Mouse (Mus musculus) thymus, adult 2 months (tissue): ENCODE measurements around the gene Dnah5. TPM values are rescaled to one million over a fixed set of nuclear protein-coding genes. Genes with fewer than 3 reads are reported as not detected.

Experiments used
- DNase-seq: peaks from one replicate; pipeline ENCODE4 v3.0.0; 2021
- H3K27ac ChIP-seq: fragments of 200-500 bp; 2 replicates; pipeline ENCODE4 v1.5.1; 2012; ENCODE audit warnings: low read length, control low read depth; ENCODE audit not compliant: control insufficient read depth, insufficient read depth
- H3K27me3 ChIP-seq: fragments of 200-500 bp; 2 replicates; pipeline ENCODE4 v1.6.1; 2012; ENCODE audit warnings: mild to moderate bottlenecking, low read length, moderate library complexity, mixed read lengths; ENCODE audit not compliant: control insufficient read depth, insufficient read depth
- H3K36me3 ChIP-seq: fragments of 200-500 bp; 2 replicates; pipeline ENCODE4 v1.6.1; 2012; ENCODE audit warnings: mild to moderate bottlenecking, low read length, moderate library complexity; ENCODE audit not compliant: control insufficient read depth, insufficient read depth
- H3K4me1 ChIP-seq: fragments of 200-500 bp; replicated peaks from 2 replicates; pipeline ENCODE4 v1.6.1; 2012; ENCODE audit warnings: low read length; ENCODE audit not compliant: control insufficient read depth, insufficient read depth
- H3K4me3 ChIP-seq: fragments of 200-500 bp; 2 replicates; pipeline ENCODE4 v1.5.1; 2012; ENCODE audit warnings: mild to moderate bottlenecking, low read length, control low read depth, moderate library complexity; ENCODE audit not compliant: control insufficient read depth, insufficient read depth
- CTCF ChIP-seq: fragments of 200-500 bp; IDR thresholded peaks from 2 replicates; pipeline ENCODE4 v1.5.1; 2012; ENCODE audit warnings: mild to moderate bottlenecking, control low read depth, low read length, moderate library complexity, borderline replicate concordance; ENCODE audit not compliant: control insufficient read depth, poor library complexity, insufficient read depth; ENCODE audit errors: extremely low read depth
- POLR2A ChIP-seq: fragments of 200-500 bp; IDR thresholded peaks from 2 replicates; pipeline ENCODE4 v1.6.1; 2012; ENCODE audit warnings: mild to moderate bottlenecking, low read length, control low read depth, moderate library complexity; ENCODE audit not compliant: control insufficient read depth, poor library complexity, insufficient read depth; ENCODE audit errors: extremely low read depth
- WGBS: fragments of 180-500 bp; shearing (Covaris S2); methylation state at CpG from one replicate; pipeline ENCODE4 v1.1.7; 2018; 5-methylcytosine and 5-hydroxymethylcytosine counted together
- polyA plus RNA-seq: library from polyadenylated mRNA; depleted of rRNA; stranded (reverse); fragments of >200 nt; gene quantifications from 2 replicates; pipeline ENCODE4 v1.2.3, GENCODE M21; 2012; rRNA removed

The Dnah5 gene
- 0.06 and 0.07 TPM in 2 replicates for polyA plus RNA-seq

- no peaks in the 10 kb centered on the region for H3K4me1 ChIP-seq
- H3K27me3 ChIP-seq = no peaks in the 10 kb centered on the region
- DNase-seq = no peak
- TF ChIP-seq POLR2A (no peak), CTCF (no peak)
- 85% methylated on average over 20 of the region's 20 CpGs for WGBS
- H3K4me3 ChIP-seq = no peak within 1 kb of the TSS
- H3K36me3 ChIP-seq = no peaks in the 10 kb centered on the region
- no peak within 1 kb of the TSS for H3K27ac ChIP-seq
Observed at GRCm38 (mm10) chr15:28203111-28204075, at the start of gene Dnah5. TSS of gene Dnah5 (plus strand) at chr15:28203752.

DNA sequence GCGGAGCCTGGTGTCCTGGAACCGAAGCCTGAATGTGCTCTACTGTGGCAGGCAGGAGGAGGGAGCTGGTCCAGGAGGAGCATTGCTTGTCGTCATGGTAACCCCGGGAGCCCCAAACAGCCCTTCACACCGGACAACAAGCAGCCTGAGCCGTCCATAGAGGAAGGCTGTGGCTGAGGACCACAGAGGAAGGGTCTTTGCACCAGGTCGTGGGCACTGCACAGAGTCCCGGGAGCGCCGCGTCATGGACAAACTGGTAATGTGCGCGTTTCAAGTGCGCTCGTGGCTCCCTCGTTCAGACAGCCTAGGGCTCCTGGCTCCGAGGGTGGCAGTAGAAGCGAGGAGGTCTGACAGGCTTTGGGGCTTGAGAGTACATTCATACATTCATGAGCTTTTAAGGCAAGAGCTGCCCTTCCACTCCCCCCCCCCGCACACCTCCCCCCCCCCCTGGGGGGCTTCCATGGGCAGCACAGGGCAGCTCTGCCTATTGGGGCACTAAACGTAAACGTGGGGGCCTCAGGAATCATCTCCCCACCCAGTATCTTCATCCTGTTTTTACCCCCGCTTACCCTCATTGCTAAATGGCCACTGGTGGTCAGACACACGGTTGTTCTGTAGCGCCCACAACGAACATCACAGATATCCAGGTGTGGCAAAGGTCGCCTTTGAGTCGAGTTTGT is 48.6 kb upstream of the Dnah5 start:
- WGBS = 25% methylated on average over 27 of the region's 27 CpGs
- Histone ChIP-seq H3K27ac (no peak overlapping the region), H3K27me3 (no peaks in the 10 kb centered on the region; the same call in 1 of the 2 replicates), H3K36me3 (no peaks in the 10 kb centered on the region), H3K4me3 (no peak overlapping the region), H3K4me1 (peaks cover 2% of the 10 kb centered on the region)
- TF ChIP-seq POLR2A (no peak), CTCF (no peak)
- DNase-seq = no peak

DNA sequence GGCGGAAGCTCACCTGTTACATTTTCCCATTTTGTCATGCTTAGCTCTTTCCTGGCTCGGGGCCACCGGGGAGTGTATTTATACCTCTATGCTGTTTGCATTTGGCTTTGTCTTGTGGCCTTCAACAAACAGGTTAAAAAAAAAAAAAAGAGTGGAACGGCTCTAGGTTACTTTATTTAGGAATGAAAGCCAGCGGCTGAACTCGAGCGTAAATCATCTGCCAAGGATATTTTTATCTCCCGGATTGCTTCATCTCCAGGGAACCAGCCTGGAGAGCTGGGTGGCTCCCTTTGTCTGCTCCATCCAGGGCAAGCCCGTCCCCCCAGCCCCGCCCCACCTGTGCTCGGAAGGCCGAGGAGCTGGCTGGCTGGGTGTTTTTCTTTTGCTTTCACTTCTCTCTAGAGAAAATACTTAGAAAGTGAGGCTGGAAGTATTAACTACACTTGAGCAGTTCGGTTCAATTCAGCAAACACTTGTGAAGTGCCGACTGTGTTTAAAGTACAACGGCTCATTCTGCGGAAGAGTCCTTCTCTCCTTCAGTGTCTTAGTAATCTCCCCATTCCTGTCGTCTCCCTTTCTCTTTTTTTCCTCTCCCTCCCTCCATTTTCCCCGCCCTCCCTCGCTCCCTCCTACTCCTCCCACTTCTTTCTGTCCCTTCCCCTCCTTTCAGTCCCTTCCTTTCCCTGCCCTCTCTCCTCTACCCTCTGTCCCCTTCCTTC is 44.6 kb upstream of the Dnah5 start:
- no peak for TF ChIP-seq POLR2A
- no peak for TF ChIP-seq CTCF
- peak; percentile 28 for DNase-seq
- Histone ChIP-seq H3K36me3 (no peaks in the 10 kb centered on the region), H3K4me1 (peaks cover 2% of the 10 kb centered on the region), H3K4me3 (peak overlapping the region; percentile 40), H3K27me3 (no peaks in the 10 kb centered on the region; the same call in 1 of the 2 replicates), H3K27ac (no peak overlapping the region)
- WGBS = 4% methylated on average over 19 of the region's 19 CpGs

DNA sequence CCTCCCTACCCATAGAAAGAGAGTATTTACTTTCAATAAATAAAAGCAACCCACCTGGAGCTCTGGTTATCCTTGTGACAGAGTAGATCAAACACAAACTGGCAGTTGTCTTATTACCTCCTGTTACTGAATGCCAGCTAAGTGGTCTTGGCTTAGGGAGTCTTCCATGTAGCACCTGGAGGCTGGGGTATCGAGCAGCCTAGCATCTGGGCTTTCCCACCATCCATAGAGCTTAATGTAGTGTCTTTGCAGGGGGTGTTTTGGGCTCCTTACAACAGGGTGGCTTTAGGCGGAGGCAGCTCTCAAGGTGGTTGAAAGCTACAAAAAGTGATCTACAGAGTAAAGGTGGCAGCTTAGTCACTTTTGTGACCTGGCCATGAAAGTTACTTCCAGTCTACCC is 41.3 kb upstream of the Dnah5 start:
- Histone ChIP-seq H3K27me3 (no peaks in the 10 kb centered on the region), H3K36me3 (no peaks in the 10 kb centered on the region), H3K4me1 (peaks cover 2% of the 10 kb centered on the region), H3K27ac (no peak overlapping the region), H3K4me3 (no peak overlapping the region)
- DNase-seq = no peak
- no peak for TF ChIP-seq CTCF
- TF ChIP-seq POLR2A = no peak
- 92% methylated on average over 2 of the region's 2 CpGs for WGBS

GRCm38 (mm10) chr15:28165234-28165633 is 38.3 kb upstream of the Dnah5 start:
- no peak for DNase-seq
- Histone ChIP-seq H3K4me3 (no peak overlapping the region), H3K36me3 (no peaks in the 10 kb centered on the region), H3K27ac (no peak overlapping the region), H3K27me3 (no peaks in the 10 kb centered on the region), H3K4me1 (no peaks in the 10 kb centered on the region)
- 91% methylated on average over 7 of the region's 7 CpGs for WGBS
- no peak for TF ChIP-seq POLR2A
- TF ChIP-seq CTCF = no peak

DNA sequence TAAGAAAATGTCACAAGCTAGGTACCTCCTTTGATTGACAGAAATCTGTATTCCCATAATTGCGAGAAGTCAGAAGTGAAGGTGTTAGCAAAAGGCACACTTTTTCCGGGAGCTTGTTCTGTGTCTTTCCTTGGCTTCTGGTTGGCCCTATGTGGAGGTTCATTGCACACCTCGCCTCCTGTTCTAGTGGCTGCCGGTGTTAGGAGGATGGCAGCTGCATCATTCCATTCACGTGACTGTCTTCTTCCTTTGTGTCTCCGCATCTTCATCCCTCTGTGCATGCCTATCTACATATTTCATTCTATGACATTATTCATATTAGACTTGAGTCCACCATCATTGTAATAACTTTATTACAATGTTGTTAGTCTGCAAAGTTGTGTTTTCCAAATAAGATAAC is 37.5 kb upstream of the Dnah5 start:
- H3K36me3 ChIP-seq = no peaks in the 10 kb centered on the region
- H3K4me3 ChIP-seq = no peak overlapping the region
- no peak for DNase-seq
- no peaks in the 10 kb centered on the region for H3K4me1 ChIP-seq
- no peaks in the 10 kb centered on the region for H3K27me3 ChIP-seq
- WGBS = 91% methylated on average over 6 of the region's 6 CpGs
- H3K27ac ChIP-seq = no peak overlapping the region
- TF ChIP-seq POLR2A (no peak), CTCF (no peak)
